Mouse (Mus musculus) retina, postnatal 7 days (tissue): Measurements from ENCODE around the gene Kazn.

Experiments
- DNase-seq: peaks from one replicate; pipeline ENCODE4 v3.0.0-alpha.2; 2012; ENCODE audit warnings: low read depth, low spot score

Gene Kazn

DNA sequence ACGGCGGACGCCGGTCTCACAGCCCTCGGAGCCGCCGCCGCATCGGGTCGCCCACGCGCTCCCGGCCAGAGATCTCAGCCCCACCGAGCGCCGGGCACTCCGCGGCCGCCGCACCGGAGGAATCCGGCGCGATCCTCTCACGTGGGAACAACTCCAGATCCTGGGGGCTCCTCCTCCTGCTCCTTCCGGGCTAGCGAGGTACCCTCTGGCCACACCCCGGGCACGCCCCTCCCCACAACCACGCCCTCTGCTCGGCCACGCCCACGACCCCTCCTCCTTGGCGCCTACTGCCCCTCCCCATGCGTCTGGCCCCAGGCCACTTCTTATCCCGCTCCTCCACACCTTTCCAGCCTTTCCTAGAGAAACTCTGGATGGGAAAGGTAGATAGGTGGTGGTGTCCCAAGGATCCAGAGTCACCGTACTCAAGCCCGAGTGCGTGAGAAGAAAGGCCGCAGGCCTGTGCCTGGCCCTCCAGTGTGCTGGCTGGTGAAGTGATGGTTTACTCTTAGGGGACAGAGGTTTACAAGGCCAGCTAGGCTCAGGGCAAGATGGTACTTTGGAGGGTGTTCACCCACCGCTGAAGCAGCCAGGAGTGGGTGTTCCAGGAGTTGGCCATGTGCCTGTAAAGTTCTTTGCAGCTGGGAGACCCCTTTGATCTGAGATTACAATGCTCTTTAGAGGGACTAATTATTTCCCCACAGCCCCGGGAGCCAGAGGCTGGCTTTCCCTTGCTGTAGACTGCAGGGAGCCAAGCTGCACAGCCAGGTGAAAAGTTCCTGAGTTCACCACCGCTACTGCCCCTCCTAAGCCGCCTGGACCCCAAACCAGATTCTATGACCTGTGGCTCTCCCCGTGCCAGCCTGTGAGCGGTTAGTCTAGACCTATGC, at the start of gene Kazn:
Gene Kazn, minus strand, starts transcription at position 162 of the 887 bp plus-strand sequence.
- no peak for DNase-seq

DNA sequence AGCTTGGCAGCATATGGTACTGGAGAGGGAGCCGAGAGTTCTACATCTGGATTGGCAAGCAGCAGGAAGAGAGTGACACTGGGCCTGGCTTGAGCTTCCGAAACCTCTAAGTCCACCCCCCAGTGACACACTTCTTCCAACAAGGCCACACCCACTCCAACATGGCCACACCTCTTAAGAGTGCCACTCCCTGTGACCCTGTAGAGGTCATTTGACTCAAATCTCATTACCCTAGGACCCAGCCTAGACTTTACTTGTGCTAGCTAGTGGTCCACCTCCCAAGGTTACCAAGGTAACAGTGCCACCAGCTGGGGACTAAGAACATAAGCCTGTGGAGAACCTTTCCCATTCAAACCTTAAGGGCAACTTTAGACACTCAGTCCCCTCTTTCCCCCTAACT, 46.3 kb upstream of the Kazn start:
- no peak for DNase-seq

DNA sequence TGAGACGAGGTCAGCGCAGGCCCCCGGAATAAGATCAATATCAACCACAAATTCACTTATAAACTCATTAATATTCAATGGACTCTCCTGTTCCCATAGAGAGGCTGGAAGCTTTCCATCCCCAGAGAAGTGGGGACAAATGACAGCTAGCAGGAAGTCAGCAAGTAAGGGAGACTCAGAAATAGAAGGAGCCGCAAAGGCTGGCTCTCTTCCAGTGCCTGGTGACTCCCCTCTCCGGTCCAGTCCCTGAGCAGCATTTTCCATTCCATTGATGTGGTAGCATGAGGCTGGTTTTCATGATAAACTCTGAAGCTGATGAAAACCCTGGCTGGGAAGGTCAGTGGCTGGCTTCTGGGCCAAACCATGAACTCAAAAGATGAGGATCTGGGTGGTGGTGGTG, 44.7 kb upstream of the Kazn start:
- no peak for DNase-seq

DNA sequence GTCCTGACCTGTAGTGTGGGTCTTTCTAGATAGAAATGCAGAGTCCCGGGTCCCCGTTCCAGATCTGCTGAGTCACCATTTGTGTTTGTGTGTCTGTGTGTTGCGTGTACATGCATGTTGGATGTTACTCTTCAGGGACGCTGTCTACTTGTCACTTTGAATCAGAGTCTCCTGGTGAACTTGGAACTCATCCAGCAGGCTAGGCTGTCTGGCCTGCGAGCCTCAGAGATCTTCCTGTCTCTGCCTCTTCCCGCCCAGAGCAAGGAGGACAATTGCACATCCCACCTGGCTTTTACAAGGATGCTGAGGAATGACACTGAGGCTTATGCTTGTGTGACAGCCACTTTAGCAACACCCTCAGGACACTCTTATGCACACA, 39.0 kb upstream of the Kazn start:
- no peak for DNase-seq

DNA sequence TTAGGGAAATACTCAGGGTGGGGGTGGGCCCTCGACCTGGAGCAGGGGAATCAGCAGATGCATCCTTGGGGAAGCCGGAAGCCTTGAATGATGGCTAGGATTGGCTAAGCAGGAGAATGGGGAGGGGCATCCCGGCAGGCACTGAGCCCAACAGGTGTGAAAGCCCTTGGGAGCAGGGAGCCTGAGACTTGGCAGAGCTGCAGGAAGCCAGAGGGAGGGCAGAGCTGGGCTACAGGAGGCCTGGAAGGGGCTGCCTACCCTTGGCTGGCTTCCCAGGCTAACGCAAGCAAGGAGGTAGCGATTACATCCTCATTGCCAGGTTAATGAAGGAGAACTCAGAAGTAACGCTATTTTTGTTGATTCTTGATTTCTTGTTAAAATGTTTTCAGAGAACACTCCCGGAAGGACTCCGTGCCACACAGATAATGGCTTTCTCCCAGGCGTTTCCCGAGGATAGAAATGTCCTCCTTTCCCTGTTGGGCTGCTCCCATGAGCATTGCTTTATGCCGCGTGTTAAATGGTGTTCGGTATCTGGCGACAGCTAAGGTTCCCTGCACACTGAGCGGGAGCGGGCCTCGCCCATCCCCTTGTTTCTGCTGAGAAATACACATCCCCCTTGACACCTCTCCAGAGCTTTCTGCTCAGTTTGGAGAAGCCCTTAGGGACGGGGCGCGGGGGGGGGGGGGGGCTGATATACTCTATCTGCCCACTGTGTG, 38.4 kb upstream of the Kazn start:
- DNase-seq = no peak

DNA sequence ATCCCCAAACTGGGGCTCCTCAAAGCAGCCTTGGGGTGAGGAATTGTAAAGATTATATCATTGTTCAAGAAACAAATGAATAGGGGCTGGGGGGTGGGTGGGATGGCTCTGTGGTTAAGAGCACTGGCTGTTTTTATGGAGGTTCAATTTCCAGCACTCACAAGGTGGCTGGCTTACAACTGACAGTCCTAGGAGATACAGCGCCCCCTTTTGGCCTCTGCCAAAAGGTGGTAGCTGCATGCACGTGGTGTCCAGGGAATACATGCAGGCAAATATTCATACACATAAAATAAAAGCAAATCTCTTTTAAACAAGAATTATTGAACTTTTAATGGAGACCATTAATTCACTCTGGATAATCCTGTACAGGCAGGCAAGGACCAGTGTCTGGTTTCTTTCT, 36.0 kb upstream of the Kazn start:
- DNase-seq = no peak

DNA sequence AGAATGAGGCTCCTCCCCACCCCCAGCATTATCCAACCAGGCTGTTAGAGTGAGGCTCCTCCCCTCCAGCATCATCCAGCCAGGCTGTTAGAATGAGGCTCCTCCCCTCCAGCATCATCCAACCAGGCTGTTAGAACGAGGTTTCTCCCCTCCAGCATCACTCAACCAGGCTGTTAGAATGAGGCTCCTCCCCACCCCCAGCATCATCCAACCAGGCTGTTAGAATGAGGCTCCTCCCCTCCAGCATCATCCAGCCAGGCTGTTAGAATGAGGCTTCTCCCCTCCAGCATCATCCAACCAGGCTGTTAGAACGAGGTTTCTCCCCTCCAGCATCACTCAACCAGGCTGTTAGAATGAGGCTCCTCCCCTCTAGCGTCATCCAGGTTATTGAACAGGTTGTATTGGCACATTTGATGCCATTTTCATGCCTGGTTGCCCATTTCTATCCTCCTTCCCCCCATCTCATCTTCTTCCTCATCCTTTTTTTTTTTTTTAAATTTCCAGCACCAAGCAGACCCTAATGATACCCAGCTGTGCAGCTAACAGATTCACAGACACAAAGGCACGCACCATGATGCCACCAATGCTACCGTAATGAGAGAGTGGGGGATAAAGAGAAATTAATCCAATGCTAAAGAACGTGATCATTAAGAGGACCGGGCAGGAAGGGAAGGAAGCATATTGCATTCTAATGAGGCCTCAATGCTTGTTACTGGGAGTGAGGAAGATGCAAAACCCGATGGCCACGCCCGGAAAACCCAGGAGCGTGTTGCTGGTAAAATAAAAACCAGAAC, 35.4 kb upstream of the Kazn start:
- no peak for DNase-seq

DNA sequence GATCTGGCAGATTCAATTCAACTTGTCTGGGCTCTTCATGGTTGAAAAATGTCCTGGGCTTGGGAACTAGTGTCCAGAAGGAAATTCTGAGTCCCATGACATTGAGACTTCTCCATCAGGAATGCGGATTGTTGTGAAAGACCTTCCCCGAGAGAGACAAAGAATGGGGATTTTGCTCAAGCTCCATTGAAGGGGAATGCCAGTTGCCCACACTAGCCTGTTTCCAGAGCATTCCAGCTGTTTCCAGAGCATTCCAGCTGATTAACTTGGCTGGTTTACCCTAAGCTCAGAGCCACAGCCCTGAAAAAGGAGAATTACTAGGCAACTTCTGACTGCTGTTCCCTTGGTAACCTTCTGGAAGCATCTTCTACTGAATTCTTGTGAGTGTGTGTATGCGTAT, 32.3 kb upstream of the Kazn start:
- no peak for DNase-seq

DNA sequence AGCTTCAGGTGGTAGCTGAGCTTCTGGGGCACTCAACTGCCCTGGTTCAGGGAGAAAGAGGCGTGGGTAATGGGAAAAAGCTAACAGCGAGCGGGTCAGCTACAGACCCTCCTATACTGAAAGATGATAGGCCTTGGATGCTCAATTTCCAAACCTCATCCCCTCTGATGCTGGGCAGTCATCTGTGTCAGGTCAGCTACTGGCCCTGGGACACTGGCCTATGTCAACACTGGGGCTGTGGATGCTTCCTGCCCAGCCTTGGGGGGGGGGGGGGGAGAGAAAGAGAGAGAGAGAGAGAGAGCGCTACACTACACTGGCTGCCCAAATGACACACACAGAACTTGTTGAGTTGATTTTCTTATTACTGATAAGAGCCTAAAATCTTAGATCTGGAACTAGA, 28.6 kb upstream of the Kazn start:
- no peak for DNase-seq

DNA sequence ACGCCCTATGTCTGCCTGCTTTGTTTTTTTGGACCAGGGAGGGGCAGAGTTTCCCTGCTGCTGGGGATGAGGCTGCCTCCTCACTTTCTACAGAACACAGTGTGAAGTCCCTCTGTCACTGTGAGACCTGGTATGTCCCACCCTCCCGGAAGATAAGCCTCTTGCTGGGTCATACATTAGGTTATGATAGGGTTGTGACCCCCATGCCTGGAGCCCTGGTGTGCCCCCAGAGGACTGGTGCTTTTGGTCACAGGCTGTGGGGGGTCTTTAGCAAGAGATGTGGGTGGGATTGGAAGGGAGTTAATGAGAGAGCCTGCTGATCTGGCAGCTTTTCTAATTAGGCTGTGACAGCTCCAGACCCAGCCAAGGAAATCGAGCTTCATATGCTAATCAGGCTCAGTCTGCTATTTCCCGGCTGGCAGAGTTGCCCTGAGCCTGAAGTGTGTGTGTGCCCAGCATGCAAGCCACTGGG, 28.2 kb upstream of the Kazn start:
- DNase-seq = no peak

DNA sequence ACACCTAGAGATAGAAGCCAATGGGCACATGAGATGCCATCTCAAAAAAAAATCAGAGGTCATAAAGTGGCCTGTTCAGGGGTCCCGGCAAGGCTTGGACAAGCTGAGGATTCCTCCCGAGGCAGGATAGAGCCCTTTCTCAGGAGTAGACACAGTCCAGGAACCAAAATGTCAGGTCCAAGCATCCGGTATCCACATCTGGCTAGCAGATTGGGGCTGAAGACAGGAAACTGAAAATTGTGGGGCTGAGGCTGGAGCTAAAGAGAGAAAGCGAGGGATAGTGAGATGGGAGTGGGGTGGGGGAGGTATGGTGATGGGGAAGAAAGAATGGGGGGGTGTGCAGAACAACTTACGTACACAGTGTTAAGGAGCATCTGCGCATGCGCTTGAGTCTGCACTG, 25.1 kb upstream of the Kazn start:
- no peak for DNase-seq

DNA sequence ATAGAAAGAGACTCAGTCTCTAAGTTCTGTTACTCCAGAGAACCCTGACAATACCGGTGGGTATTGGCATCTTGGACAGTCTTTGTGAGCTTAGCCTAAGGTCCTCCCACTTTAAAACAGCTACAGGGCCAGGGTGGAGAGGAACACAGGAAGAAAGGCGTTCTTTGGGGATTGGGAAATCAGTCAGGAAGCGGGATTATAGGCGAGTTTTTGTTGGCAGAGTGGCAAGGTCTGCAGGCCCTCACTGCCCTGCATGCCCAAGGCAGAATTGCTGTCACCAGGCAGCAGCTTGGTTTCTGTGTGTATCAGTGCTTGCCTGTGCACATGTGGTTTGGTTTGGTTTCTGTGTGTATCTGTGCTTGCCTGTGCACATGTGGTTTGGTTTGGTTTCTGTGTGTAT, 22.5 kb upstream of the Kazn start:
- DNase-seq = no peak

DNA sequence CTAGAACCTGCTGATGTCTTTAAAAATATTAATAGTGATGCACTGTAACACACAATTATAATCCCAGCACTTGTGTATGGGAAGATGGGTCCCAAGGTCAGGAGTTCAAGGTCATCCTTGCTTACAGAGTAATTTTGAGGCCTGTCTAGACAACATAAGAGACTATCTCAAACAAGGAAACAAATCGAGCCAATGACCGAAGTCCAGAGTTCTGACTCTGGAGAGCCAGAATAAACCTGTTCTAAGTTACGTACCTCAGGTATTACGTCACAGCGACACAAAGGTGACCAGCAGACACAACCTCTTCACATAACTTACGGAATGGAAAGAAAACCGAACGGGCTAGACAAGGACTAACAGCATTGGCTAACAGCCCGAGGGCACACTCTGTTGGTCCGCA, 19.5 kb upstream of the Kazn start:
- no peak for DNase-seq

DNA sequence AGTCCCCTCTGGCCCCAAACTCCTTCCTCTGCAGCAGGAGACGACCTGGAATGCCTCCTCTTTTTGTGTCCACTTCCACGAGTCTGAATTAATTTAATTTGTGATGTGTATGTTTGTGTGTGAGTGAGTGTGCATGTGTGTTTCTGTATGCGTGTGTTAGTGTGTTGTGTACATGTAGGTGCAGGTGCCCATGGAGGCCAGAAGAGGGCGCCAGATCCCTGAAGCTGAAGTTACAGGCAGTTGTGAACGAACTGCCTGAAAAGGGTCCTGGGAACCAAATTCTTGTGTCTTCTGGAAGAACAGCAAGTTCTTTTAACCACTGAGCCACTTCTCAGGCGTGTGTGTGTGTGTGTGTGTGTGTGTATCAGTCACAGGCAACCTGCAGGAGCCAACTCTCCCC, 14.9 kb upstream of the Kazn start:
- DNase-seq = no peak

DNA sequence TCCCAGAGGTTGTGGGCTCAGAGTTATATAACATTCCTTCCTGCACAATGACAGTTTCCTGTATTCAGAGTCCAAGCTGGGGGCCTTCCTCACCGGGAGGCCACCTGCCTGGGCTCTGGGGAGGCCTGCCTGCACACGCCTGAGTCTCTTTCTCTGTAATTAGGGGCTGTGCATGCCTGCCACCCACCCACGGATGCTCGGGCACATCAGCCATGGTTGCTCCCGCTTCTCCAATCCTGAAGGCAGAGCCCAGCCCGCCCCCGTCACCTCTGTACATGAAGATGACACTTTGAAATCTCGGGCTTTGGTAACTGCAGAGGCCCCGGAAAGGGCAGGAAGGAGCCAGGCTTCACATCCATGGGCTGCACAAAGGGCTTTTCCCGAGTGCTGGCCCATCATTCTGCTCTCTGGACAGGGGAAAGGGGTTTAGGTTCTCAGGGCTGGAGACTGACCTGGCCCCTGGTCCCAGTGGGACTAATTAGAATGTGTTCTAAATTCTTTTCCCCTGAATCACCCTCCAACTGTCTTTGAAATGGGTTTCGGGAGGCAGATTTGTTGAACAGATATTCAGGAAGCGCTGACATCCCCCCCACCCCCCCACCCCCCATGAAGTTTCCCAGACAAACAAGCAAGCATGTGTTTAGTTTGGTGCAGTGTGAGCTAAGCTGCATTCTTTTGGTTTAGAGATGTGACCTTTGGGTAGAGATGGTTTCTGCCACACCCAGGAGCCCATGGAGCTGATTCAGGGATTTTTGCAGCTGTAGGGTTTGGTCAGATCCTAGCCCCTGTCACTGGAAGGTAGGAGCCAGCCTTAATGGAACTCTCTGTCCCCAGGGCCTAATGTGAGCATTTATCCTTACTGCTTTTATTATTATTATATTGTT, 12.5 kb upstream of the Kazn start:
- no peak for DNase-seq

DNA sequence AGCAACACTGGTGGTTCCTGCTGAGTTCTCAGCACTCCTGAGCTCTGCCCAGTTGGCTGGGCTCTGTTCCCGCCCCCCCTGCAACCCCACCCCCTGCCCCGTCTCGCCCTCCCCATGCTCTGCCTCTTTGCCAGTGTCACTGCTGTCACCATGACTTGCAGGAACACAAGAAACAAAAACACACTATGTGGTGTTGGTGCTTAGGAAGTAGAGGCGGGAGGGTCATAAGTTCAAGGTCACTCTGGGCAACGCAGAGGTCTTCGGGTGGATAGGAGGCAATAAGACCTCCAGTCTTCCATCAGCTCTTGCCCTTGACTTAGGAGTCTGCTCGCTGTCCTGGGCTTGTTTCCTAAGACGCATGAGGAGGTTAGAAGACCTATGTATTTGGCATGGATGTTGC, 10.9 kb upstream of the Kazn start:
- DNase-seq = no peak

DNA sequence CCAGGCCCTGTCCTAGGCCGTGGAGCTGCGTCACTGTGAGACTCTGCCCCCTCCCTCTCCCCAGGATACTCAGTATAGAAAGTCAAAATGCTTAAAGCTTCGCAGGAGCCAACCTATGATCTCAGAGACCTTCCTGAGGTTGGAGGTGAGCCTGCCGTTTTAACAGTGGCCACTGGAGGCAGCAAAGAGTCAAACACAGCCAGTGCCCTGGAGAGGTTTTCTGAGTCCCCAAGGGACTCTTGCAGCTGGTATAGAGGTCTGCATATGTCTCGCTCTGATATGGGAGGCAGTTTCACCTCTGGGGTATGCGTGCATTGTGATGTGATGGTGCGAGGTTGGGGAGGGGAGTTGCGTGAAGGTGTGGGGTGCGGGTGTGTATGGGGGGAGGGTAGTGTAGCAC, 10.2 kb upstream of the Kazn start:
- DNase-seq = no peak

DNA sequence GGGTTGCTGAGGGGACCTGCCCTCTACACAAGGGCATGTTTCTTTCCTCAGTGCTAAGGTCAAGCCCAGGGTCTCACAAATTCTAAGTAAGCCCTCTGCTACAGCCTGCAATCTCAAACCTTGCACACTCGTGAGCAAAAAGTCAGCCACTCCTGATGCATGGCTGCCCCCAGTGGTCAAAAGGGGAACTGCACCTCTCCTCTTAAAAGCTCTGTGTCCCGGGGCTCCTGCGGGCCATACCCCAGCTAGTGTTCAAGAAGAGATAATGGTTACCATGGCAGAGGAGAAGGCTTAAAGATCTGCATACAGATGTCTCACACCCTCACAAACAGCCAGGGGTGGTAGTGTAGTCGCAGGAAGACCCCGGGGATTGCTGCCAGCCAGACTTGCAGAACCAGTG, 9.2 kb upstream of the Kazn start:
- peak; percentile 71 for DNase-seq

DNA sequence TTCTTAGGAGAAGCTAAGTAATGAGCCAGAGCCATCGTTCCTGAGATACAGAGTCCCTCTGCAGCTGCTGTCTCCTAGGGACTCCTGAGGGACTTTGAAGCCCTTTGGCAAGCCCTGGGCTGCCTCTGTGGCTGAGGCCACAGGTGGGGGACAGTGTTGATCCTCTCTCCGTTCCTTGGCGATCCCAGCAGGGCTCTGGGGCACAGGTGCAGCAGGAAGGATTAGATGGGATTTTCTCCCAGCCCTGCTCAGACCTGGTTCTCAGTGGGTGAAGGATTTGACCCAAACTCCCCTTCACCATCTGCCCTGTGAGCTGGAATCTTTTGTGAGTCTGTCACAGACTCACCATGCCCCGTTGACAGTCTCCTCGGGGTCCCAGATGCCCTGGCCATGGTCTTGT, 7.5 kb upstream of the Kazn start:
- DNase-seq = no peak

DNA sequence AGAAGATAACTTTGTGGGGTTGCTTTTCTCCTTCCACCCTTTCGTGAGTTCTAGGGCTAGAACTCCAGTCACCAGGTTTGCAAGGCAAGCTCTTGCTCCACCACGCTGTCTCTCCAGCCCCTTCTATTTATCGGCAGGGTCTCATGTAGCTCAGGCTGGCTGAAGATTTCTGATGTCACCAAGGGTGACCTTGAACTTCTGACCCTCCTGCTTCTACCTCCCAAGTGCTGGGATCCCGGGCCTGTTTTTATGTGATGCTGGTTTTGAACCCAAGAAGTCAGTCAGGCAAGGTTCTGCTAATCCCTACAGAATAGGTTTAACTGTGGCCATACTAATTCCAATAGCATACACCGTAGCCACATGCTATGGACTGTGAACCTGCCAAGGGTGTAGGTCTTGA, 5.4 kb upstream of the Kazn start:
- no peak for DNase-seq

DNA sequence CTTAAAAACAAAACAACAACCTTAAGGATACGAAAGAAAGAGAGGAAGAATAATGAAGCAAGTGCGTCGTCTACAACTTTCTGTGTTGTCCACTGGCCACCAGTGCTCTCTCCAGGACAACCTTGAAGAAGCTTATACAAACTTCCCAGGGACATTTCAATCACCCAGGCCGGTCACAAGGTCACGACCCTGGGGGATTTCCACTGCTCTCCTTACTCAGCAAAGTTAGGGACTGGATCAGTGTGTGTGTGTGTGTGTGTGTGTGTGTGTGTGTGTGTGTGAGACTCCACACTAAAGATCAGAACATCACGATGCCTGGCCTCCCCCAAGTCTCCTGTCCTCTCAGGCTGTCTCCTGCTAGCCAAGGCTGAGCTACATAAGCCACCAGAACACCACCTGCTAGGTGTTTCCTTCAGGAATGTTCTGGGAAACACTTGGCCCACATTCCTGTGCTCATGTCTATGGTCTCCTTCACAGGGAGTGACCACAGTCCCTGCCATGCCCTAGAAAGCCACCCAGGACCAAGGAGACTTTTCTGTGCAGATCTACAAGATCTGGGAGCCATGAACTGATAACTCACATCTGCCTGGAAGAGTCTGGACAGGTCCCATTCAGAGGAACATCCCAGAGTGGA, 3.7 kb upstream of the Kazn start:
- DNase-seq = no peak
